Mouse (Mus musculus): ENCODE data around the gene Usp19.

The Usp19 gene

DNA sequence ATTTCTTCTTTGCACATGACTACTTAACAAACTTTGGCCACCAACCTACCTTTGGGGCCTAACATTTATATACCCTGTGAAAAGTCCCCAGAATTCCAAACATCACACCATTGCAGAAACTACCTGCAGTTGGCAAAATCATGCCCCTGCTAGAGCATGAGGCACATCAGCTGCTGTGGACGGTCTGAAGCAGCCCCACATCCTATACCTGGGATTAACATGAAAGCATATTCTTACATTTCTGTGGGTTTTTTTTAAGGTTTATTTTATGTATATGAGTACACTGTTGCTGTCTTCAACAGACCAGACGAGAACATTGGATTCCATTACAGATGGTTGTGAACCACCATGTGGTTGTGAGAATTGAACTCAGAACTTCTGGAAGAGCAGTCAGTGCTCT lies 24.2 kb upstream of the Usp19 start:
- no peak for DNase-seq (ENCODE audit: extremely low read depth, low read depth, low spot score)

DNA sequence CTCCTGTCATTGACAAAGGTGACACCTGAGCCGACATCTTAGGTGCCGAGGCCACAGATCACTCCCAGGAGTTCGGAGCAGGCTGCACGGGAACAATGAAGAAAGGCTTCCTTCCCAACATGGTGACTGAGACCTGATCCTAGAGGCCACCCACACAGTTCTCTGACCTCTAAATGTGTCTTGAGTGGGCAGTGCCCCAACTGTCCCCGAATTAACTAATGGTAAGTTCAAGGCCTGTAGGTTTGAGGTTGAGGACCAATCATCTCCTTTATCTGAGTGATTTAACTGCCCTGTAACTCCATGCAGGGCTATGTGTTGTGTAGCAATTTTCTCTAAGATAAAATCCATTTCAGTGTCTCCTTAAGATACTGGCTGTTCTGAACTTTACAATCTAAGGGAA lies 21.0 kb upstream of the Usp19 start:
- no peak for DNase-seq (ENCODE audit: extremely low read depth, low read depth, low spot score)

DNA sequence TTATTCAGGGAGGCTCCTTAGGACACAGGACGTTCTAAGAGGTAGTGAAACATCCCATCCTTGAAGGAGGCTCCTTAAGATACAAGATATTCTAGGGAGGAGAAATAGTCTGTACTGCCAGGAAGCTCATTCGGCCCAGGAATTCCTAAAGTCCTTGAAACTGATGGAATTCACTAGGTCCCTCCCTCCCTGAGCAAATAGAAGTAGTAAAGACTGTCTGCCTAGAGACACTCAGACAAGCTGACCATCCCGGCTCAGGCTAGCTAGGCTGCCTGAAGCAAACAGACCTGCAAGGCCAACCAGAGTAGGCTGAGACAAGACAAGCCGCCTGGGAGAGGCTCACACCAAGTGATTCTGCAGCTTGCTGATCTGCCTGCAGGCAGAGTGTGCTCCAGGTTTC lies 20.6 kb upstream of the Usp19 start:
- DNase-seq (ENCODE audit: extremely low read depth, low read depth, low spot score), result no peak

DNA sequence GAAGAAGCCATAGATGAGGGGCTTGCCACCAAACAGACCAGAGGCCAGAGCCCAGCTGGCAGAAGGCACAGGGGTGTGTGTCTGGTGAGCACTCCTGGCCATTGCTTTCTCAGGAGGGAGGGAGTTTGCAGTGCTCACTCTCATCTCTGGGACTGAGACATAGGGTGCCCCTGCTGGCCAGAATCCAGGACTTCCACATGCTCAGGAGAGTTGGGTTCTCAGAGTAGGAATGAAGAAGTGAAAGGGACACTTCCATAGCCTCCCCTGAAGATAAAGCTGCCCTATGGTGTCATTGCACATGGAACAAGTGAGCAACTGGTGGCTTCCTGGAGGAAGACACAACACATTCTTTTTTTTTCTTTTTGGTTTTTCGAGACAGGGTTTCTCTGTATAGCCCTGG lies 15.9 kb upstream of the Usp19 start:
- no peak for DNase-seq (ENCODE audit: extremely low read depth, low read depth, low spot score)

DNA sequence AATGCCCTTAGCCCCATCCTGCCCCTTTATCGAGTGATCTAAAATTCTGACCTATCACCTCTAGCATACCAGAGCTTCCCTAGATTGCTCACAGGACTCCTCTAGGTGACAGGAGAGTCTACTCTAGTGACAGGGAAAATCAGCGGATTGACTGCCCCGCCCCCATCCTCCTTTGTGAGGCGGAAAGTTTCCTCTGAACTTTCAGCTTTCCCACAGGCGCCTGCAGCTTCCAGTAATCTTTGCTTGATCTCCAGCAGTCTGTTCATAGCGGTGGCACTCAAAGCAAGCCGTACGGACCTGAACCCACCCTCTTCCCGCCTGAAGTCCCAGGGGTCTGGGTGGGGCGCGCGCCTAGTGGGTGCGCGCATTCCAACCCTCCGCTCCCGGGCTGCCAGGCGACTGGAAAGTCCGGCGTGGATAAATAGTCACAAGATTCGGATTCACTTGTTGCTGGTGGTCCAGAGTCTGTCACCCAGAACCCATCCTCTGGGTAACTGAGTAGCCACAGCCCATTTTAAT lies 11.7 kb upstream of the Usp19 start:
- DNase-seq (ENCODE audit: extremely low read depth, low read depth, low spot score), result no peak

DNA sequence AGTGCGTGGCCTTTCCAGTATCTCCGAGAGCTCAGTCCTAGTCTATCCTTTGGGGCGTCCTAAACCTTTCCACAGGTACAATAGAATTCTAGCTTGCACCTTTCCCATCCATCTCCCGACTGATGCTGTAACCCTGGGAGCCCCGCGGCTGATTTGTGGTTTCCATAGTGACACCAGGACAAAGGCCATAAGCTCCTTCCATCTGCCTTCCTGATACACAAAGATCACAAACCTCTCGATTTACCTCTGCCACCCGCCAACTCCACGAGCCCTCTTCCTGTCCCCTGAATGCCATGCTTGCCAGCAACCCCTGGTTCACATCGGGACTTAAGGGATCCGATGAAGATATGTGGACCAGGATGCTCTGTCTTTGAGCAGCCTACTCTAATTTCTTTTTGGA lies 11.2 kb upstream of the Usp19 start:
- no peak for DNase-seq (ENCODE audit: extremely low read depth, low read depth, low spot score)

DNA sequence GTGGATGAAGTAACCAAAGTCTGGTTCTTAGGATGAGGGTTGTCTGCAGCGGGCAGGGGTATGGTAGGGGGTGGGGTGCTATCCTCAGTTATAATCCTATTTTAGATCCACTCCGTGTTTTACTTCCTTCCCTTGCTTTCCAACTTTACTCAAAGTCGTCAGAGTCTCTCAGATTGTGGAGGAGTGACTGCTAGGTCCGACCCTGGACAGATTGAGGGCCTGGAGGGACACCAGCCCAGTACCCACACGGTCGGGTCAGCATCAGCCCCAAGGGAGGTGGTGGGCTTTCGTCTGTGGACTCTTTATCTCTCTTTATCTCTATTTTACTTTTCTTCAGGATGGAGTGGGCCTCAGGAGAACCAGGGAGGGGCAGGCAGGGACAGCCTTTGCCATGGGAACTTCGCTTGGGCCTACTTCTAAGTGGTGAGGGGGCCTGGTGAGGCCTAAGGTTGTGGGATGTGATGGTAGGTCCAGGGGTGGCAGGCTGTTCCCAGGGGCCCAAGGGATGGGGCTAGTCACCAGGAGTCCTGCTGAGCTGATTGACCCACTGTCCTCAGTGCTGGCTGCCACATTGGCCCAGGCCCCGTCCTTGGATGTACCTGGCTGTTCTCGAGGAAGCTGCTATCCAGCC lies 10.6 kb upstream of the Usp19 start, which contains the start of gene Lamb2:
TSS of gene Lamb2 (plus strand) at position 16 of the 631 bp plus-strand sequence.
- no peak for DNase-seq (ENCODE audit: extremely low read depth, low read depth, low spot score)

DNA sequence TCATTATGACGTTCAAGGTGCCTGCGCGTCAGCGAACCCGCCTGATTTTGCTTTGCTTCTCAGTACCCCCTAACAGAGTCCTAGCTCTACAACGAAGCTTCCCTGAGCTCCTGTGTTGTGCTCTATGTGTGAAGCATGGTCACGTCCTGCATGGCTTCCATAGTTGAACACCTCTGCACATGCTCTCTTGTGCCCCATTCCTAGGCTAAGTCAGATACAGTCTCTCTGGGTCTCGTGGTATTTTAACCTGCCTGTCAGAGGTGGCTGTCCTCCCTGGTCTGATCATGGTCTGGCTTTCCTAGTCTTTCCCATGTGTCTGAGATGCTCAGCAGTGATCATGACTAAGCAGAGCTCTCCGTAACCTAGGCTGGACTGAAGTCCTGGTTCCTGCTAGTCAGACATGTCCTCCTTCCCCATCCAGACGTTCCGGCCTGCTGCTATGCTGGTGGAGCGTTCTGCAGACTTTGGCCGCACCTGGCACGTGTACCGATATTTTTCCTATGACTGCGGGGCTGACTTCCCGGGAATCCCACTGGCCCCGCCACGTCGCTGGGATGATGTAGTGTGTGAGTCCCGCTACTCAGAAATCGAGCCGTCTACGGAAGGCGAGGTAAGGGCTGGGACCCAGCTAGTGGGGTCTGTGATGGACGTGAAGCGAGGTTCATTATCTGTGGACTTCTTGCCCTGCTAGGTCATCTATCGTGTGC lies 9.4 kb upstream of the Usp19 start:
- no peak for DNase-seq (ENCODE audit: extremely low read depth, low read depth, low spot score)

DNA sequence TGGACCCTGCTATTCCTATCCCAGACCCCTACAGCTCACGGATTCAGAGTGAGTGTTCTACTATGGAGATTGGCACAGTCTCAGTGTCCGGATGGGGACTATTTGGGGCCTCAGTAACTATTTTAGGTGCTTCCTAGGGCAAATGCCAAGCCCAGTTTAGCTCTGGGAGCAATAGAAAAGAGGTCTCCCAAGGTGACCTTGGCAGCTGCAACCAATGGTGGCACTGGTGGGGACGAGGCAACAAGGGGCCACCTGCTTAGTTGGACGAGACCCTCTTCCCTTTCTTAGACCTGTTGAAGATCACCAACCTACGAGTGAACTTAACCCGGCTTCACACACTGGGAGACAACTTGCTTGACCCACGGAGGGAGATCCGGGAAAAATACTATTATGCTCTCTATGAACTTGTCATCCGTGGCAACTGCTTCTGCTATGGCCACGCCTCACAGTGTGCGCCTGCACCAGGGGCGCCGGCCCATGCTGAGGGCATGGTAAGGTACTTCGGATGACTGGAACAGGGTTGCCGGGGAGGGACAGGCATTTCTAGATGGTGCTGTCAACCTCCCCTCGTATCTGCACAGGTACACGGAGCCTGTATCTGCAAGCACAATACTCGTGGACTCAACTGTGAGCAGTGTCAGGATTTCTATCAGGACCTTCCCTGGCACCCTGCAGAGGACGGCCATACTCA lies 8.7 kb upstream of the Usp19 start:
- DNase-seq (ENCODE audit: extremely low read depth, low read depth, low spot score), result no peak

DNA sequence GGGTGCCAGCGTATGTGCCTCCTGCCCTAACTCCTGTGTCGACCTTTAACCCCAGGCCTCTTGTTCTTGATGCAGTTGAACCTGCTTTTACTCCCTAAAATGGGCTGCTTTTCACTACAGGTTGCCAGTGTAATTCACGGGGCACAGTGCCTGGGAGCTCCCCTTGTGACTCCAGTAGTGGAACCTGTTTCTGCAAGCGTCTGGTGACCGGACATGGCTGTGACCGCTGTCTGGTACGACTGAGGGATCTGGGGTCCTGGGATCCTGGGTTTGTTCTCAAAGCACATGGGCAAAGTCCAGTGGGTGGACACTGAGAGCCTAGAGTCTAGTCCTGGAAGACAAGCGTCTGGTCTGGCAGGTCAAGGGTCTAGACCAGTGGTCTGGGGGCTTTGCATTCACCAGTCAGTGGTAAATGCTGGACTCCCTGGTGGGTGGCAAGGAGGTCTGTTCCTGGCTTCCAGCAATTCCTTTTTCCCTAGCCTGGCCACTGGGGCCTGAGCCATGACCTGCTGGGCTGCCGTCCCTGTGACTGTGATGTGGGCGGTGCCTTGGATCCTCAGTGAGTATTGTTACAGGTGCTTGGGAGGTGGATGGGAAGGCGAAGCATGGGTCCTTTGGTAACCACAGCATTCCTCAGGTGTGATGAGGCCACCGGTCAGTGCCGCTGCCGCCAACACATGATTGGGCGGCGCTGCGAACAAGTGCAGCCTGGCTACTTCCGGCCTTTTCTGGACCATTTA lies 7.2 kb upstream of the Usp19 start:
- no peak for DNase-seq (ENCODE audit: extremely low read depth, low read depth, low spot score)

DNA sequence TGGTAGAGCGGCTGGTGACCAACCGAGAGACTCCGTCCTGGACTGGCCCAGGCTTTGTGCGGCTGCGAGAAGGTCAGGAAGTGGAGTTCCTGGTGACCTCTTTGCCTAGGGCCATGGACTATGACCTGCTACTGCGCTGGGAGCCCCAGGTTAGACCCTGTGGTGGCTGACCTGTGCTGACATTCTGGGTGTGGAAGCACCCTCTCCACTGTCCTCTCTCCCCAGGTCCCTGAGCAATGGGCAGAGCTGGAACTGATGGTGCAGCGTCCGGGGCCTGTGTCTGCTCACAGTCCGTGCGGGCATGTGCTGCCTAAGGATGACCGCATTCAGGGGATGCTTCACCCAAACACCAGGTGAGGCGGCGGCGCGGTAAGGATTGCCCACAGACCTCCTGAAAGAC lies 6.4 kb upstream of the Usp19 start:
- DNase-seq (ENCODE audit: extremely low read depth, low read depth, low spot score), result no peak

DNA sequence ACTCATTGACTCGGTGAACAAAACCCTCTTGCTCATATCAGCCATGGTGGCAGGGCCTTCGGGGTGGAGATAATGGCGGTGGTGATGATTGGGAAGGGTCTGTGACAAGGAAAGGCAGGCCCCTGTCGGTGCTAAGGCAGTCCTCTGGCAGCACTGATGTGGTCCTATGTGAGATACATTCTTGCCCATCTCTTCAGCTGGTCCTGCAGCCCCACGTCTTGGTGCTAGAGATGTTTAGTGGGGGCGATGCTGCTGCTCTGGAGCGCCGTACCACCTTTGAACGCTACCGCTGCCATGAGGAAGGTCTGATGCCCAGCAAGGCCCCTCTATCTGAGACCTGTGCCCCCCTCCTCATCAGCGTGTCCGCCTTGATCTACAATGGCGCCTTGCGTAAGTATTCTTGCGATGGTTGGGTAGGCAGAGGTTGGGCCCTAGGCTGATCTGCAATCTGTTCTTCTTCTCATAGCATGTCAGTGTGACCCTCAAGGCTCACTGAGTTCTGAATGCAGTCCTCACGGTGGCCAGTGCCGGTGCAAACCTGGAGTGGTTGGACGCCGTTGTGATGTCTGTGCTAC lies 5.0 kb upstream of the Usp19 start:
- DNase-seq (ENCODE audit: extremely low read depth, low read depth, low spot score), result no peak

DNA sequence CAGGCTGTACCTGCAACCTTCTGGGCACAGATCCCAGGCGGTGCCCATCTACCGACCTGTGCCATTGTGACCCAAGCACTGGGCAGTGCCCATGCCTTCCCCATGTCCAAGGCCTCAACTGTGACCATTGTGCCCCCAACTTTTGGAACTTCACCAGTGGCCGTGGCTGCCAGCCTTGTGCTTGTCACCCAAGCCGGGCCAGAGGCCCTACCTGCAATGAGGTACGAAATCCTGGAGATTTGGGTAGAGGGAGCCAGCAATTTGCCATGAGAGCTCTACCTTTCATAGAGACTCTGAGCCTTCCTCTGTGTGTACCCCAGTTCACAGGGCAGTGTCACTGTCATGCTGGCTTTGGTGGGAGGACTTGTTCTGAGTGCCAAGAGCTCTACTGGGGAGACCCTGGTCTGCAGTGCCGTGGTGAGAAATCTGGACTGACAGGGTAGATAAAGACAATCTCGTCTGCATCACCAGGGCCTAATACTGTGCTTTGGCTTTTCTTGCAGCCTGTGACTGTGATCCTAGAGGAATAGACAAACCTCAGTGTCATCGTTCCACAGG lies 3.4 kb upstream of the Usp19 start:
- DNase-seq (ENCODE audit: extremely low read depth, low read depth, low spot score), result no peak

DNA sequence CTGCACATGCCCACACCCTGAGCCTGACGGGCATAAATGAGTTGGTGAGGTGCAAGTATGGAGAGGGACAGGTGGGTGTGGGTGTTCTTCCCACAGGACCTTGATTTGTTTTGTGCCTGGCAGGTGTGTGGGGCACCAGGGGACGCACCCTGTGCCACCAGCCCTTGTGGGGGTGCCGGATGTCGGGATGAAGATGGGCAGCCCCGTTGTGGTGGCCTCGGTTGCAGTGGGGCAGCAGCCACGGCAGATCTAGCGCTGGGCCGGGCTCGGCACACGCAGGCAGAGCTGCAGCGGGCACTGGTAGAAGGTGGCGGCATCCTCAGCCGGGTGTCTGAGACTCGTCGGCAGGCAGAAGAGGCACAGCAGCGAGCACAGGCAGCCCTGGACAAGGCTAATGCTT lies 2.0 kb upstream of the Usp19 start:
- no peak for DNase-seq (ENCODE audit: extremely low read depth, low read depth, low spot score)

DNA sequence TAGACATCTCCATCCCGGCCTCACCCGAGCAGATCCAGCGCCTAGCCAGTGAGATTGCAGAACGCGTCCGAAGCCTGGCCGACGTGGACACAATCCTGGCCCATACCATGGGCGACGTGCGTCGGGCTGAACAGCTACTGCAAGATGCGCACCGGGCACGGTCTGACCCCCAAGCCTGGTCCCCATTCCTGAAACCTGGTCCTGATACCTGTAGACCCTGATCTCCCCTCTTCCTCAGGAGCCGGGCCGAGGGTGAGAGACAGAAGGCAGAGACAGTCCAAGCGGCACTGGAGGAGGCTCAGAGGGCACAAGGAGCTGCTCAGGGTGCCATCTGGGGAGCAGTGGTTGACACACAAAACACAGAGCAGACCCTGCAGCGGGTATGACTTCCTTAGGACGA lies 1.2 kb upstream of the Usp19 start:
- no peak for DNase-seq (ENCODE audit: extremely low read depth, low read depth, low spot score)

DNA sequence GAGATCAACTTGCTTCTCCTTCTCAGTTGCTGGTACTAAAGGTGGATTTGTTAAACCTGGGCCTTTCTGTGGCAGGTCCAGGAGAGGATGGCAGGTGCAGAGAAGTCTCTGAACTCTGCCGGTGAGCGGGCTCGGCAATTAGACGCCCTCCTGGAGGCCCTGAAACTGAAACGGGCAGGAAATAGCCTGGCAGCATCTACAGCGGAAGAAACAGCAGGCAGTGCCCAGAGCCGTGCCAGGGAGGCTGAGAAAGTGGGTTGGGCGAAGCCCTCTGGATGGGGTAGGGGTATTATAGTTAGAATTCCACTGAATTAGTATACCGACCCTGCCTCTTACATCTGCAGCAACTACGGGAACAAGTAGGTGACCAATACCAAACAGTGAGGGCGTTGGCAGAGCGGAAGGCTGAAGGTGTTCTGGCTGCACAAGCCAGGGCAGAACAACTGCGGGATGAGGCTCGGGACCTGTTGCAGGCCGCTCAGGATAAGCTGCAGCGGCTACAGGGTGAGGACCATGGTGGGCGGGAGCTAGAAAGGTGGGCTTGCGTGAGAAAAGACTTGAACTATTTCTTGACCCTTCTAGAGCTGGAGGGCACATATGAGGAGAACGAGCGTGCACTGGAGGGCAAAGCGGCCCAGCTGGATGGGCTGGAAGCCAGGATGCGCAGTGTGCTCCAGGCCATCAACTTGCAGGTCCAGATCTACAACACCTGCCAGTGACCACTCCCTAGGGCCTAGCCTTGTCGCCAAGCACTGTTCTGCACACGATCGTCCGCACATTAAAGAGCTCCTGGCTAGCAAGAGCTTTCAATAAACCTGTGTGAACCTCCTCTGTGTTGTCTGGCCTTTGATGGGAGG lies 472 bp upstream of the Usp19 start:
- no peak for DNase-seq (ENCODE audit: extremely low read depth, low read depth, low spot score)

DNA sequence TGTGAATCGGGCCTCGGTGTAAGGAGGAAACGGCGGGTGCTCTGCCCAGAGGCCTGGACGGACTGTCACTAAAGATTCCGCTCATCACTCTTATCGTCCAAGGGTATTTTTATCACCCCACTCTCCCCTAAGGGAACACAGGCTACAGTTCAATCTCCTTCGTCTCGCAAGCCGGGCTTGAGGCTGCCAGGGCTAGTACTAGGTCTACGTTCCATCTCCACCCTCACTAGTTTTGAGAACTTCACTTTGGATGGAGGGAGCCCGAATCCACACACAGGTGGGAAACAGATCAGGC lies 831 bp downstream of the Usp19 start:
- no peak for DNase-seq (ENCODE audit: extremely low read depth, low read depth, low spot score)

DNA sequence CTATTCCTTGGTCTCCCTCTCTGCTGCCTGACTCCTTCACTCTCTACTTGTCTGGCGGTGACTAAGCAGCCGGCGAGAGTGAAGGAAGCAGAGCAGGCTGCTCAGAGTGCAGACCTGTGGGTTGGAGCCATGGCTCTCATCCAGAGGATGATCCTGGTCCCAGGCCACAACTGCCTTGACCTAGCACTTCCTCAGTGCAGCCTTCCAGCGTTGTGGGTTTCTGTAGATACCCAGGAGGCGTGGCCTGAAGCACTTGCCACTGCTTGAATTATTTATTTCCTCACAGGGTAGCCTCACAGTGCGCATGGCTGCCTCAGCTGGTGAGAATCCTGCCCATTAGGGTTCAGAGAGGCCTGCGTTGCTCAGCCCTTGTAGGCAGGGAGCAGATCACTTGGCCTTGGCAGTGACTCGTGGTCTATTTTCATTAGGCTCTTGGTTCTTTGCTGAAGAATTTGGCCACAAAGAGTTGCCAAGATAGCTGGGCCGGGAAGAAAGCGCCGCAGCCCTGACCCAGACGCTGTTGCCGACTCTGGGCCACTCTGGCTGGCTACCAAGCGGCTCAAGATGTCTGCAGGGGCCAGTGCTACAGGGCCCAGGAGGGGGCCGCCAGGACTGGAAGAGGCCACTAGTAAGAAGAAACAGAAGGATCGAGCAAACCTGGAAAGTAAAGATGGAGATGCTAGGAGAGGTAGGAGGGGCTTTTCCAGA lies 1.8 kb downstream of the Usp19 start:
- no peak for DNase-seq (ENCODE audit: extremely low read depth, low read depth, low spot score)

DNA sequence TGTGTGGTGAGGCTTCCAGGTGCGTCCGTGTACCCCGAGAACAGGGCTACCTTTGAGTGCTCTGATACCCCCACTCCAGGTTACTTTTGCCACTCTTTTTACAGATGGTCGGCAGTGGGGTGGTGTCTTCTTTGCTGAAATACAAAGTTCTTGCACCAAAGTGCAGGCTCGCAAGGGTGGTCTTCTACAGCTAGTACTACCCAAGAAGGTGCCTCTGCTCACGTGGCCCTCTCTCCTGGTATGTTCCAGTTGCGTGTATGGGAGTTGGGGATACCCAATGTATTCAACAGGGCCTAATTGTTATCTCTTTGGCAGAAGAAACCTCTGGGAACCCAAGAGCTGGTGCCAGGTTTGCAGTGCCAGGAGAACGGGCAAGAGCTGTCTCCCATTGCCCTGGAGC lies 2.8 kb downstream of the Usp19 start:
- DNase-seq (ENCODE audit: extremely low read depth, low read depth, low spot score), result no peak

Data from fat pad, adult 2 months (tissue).